Mouse (Mus musculus) lung, postnatal 4 days (tissue): ENCODE data around the gene Olfr23.
"Not testable (repeated sequence)": the region's sequence is repeated elsewhere in the genome, so short reads cannot be mapped to it uniquely, and the experiment has no call there.

Experiments used
- DNase-seq, 2 experiments: peaks; one replicate each; pipeline ENCODE4 v3.0.0; 2021

The Olfr23 gene

GRCm38 (mm10) chr11:73936377-73936776 lies at the start of gene Olfr23:
TSS of gene Olfr23 (plus strand) at chr11:73936677.
- DNase-seq, result no peak

GRCm38 (mm10) chr11:73890671-73891070 lies 45.8 kb upstream of the Olfr23 start, which contains the start of gene Olfr394:
TSS of gene Olfr394 (minus strand) at chr11:73890771.
- DNase-seq, result no peak

GRCm38 (mm10) chr11:73909199-73909598 lies 27.3 kb upstream of the Olfr23 start, which contains the start of gene Olfr395:
TSS of gene Olfr395 (minus strand) at chr11:73909299.
- DNase-seq, result not testable (repeated sequence)

- no peak for DNase-seq
These were observed 24.0 kb downstream of the Olfr23 start, which contains the start of gene Olfr397 for GRCm38 (mm10) chr11:73960517-73960916. TSS of gene Olfr397 (plus strand) at chr11:73960817.

- no peak for DNase-seq
These were observed 53.8 kb downstream of the Olfr23 start, which contains the start of gene Olfr398 for GRCm38 (mm10) chr11:73990307-73990706. TSS of gene Olfr398 (minus strand) at chr11:73990407.
